Mouse (Mus musculus) midbrain, embryonic 12.5 days (tissue): Measurements from ENCODE around the gene Ppid. TPM values are rescaled to one million over a fixed set of nuclear protein-coding genes. Genes with fewer than 3 reads are reported as not detected.

Source experiments
- ATAC-seq: fragments of 200-750 bp; cut with Nextera tagmentation; 2 replicates; pipeline ENCODE4 v1.8.0; 2017; ENCODE audit warnings: low read depth, moderate TSS enrichment, moderate library complexity; ENCODE audit not compliant: low FRiP score
- H3K27ac ChIP-seq: fragments of 300-500 bp; sonication (generic); replicated peaks from 2 replicates; pipeline ENCODE4 v1.5.1; 2016; ENCODE audit warnings: mild to moderate bottlenecking
- H3K27me3 ChIP-seq: fragments of 300-500 bp; sonication (generic); 2 replicates; pipeline ENCODE4 v1.6.1; 2016; ENCODE audit warnings: mild to moderate bottlenecking
- H3K36me3 ChIP-seq: fragments of 300-500 bp; sonication (generic); 2 replicates; pipeline ENCODE4 v1.6.1; 2016
- H3K4me1 ChIP-seq: fragments of 300-500 bp; sonication (generic); 2 replicates; pipeline ENCODE4 v1.6.1; 2016
- H3K4me2 ChIP-seq: fragments of 300-500 bp; sonication (generic); replicated peaks from 2 replicates; pipeline ENCODE4 v1.6.1; 2016; ENCODE audit warnings: mild to moderate bottlenecking, moderate library complexity
- H3K4me3 ChIP-seq: fragments of 300-500 bp; sonication (generic); 2 replicates; pipeline ENCODE4 v1.5.1; 2016; ENCODE audit warnings: mild to moderate bottlenecking
- H3K9ac ChIP-seq: fragments of 300-500 bp; sonication (generic); replicated peaks from 2 replicates; pipeline ENCODE4 v1.6.1; 2016; ENCODE audit warnings: mild to moderate bottlenecking, moderate library complexity
- H3K9me3 ChIP-seq: fragments of 300-500 bp; sonication (generic); 2 replicates; pipeline ENCODE4 v1.6.1; 2016; ENCODE audit warnings: mild to moderate bottlenecking
- WGBS: fragments of 180-500 bp; shearing (Covaris S2); methylation state at CpG from one replicate; pipeline ENCODE4 v1.1.7; 2016; 5-methylcytosine and 5-hydroxymethylcytosine counted together
- polyA plus RNA-seq: library from polyadenylated mRNA; unstranded; fragments of >200 nt; fragmentation: Nextera tagmentation; extraction: Ambion mirVana; gene quantifications from 2 replicates; pipeline ENCODE4 v1.2.1, GENCODE M21; 2016

Gene Ppid
- polyA plus RNA-seq, result 162 and 170 TPM in 2 replicates

GRCm38 (mm10) chr3:79590863-79591792 lies at the start of gene Ppid:
TSS of gene Ppid (plus strand) at chr3:79591342.
- peak within 1 kb of the TSS; percentile 79 for H3K9ac ChIP-seq
- no peaks in the 10 kb centered on the region for H3K27me3 ChIP-seq
- ATAC-seq, result peak; percentile 88
- H3K9me3 ChIP-seq, result no peaks in the 10 kb centered on the region
- H3K36me3 ChIP-seq, result peaks cover 27% of the 10 kb centered on the region
- H3K4me1 ChIP-seq, result peaks cover 11% of the 10 kb centered on the region
- H3K27ac ChIP-seq, result peak within 1 kb of the TSS; percentile 77
- 3% methylated on average over 63 of the region's 63 CpGs for WGBS
- H3K4me2 ChIP-seq, result peak within 1 kb of the TSS; percentile 80
- peak within 1 kb of the TSS; percentile 88 for H3K4me3 ChIP-seq

DNA sequence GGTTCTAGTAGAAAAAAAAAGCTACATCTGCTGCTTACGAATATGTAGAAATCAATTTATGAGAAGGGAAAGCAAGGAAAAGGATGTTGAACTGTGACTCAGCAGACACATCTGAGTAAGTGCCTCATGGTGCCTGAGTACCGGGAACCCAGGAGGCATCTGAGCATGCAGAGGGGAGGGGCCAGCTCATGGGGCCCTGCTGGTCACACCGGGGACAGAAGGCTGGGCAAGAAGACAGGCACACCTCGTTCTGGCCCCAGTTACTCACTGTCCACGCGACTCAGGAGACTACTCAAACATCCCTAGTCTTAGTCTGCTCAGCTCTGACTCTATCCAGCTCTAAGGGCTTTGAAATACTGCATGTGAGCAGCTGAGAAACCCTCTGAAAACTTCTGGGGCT lies 48.6 kb upstream of the Ppid start:
- Histone ChIP-seq H3K4me2 (no peak overlapping the region), H3K9me3 (no peaks in the 10 kb centered on the region), H3K36me3 (no peaks in the 10 kb centered on the region), H3K27me3 (no peaks in the 10 kb centered on the region), H3K27ac (no peak overlapping the region), H3K4me1 (no peaks in the 10 kb centered on the region), H3K4me3 (no peak overlapping the region), H3K9ac (no peak overlapping the region)
- 45% methylated on average over 6 of the region's 6 CpGs for WGBS
- no peak for ATAC-seq

DNA sequence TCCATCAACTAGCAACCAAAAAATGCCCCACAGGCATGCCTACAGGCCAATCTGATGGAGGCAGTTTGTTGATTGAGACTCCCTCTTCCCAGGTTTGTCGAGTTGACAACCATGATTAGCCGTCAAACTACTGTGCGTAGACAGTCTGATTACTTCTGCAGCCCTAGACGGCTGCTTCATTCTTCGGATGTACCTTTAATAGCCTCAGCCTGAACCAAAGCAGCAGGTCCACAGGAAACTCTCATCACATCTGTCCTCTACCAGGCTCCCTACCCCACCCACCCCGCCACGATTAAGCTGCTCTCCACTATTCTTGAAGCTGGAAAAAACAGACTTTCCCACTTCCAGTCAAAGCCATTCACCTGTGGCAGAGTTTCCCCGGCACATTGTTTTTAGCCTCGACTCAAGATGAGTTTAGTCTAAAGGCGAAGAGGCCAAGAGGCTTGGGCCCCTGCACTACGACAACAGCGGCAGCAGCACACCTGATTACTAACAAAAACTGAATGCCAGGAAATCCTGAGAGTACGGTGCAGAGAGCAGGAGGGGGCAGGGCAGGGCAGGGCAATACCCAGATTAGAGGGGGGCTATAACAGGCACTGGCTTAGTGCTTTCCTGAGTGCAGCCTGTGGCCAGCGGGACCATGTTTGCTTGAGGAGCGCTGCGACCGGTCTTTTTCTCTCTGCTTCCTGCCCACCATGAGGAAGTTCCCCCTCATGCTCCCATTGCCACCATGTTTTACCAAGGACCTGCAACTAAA lies 42.3 kb upstream of the Ppid start:
- Histone ChIP-seq H3K9me3 (no peaks in the 10 kb centered on the region), H3K4me3 (no peak overlapping the region), H3K36me3 (no peaks in the 10 kb centered on the region), H3K9ac (no peak overlapping the region), H3K27ac (no peak overlapping the region), H3K4me2 (no peak overlapping the region), H3K4me1 (no peaks in the 10 kb centered on the region), H3K27me3 (no peaks in the 10 kb centered on the region)
- no peak for ATAC-seq
- 86% methylated on average over 17 of the region's 17 CpGs for WGBS

GRCm38 (mm10) chr3:79549751-79550393 lies 41.3 kb upstream of the Ppid start:
- H3K4me3 ChIP-seq, result no peak overlapping the region
- H3K27me3 ChIP-seq, result no peaks in the 10 kb centered on the region
- no peaks in the 10 kb centered on the region for H3K4me1 ChIP-seq
- 95% methylated on average over 8 of the region's 8 CpGs for WGBS
- no peaks in the 10 kb centered on the region for H3K9me3 ChIP-seq
- ATAC-seq, result no peak
- no peak overlapping the region for H3K9ac ChIP-seq
- no peak overlapping the region for H3K4me2 ChIP-seq
- no peaks in the 10 kb centered on the region for H3K36me3 ChIP-seq
- H3K27ac ChIP-seq, result no peak overlapping the region

DNA sequence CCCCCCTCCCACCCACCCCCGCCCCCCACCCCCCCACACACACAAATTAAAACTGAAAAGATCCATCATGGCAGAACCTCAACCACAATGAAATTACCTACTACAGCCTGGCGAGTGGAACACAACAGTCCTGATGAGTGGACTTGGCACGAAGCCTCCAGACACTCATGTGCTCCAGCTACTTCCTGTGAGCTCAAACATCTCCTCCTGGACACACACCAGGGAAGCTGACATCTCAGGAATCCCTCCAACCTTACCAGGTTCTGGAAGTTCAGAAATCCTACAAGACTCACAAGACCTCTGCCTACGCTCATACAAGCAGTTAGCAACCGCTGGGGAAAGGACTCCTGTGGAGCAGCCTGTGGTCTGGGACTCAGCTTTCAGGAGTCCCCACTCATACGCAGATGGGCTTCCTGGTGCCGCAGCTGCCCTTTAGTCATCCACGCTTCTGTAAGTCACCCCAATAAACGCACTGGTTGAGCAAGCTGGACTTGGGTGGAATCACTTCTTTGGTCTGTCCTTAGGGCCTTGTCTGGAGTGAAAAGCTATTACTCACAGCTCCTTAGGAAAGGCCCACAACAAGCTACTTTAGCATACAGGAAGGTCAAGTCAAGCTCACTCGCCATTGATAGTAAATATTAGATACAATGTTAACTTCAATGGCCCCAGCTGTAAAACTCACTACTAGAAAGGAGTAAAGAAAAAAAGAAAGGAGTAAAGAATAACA lies 39.2 kb upstream of the Ppid start:
- ATAC-seq, result no peak
- H3K4me2 ChIP-seq, result no peak overlapping the region
- 84% methylated on average over 10 of the region's 10 CpGs for WGBS

DNA sequence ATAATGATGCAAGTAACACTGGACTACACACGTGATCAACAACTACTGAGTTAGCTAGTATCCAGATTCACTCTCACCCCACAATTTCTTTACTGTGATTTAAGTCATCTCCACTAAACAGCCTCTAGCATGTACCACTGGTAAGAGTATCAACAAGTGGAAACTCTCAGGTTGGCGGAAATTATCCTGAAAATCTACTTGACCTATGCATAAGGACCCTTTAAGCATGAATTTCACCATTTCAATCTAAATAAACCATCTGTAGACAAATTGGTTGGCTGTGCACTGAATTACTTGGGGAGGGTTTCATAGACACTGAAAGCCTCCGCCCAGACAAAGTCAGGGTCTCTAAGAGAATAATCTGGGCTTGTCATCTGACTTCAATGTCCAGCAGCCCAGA lies 37.4 kb upstream of the Ppid start:
- ATAC-seq, result no peak
- Histone ChIP-seq H3K27me3 (no peaks in the 10 kb centered on the region), H3K4me2 (no peak overlapping the region), H3K36me3 (no peaks in the 10 kb centered on the region), H3K27ac (no peak overlapping the region), H3K9ac (no peak overlapping the region), H3K4me1 (no peaks in the 10 kb centered on the region), H3K4me3 (no peak overlapping the region), H3K9me3 (no peaks in the 10 kb centered on the region)
- WGBS, result 91% methylated on average over 3 of the region's 3 CpGs

More for the DNA sequence above, 39.2 kb upstream of the Ppid start:
- Histone ChIP-seq H3K4me1 (no peaks in the 10 kb centered on the region), H3K4me3 (no peak overlapping the region), H3K9ac (no peak overlapping the region), H3K27ac (no peak overlapping the region), H3K27me3 (no peaks in the 10 kb centered on the region), H3K9me3 (no peaks in the 10 kb centered on the region), H3K36me3 (no peaks in the 10 kb centered on the region)

DNA sequence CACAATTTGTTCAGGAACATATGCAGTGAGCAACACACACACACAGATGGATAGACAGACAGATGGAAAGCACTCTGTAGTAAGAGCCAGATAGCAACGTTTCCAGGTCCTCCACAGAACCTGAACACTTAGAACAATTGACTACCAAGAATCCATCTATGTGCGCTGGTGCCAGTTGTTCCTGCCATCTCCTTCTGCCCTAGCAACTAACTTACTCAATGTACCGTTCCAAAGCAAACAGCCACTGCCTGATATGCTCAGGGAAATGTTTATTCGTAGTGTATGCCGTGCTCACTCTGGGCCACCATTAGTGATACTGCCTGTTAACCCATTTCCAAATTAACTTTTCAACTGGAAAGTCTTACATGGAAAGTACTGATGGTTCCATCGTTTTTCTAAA lies 36.1 kb upstream of the Ppid start:
- 91% methylated on average over 6 of the region's 6 CpGs for WGBS
- no peak overlapping the region for H3K4me2 ChIP-seq
- no peaks in the 10 kb centered on the region for H3K4me1 ChIP-seq
- H3K27me3 ChIP-seq, result no peaks in the 10 kb centered on the region
- H3K4me3 ChIP-seq, result no peak overlapping the region
- no peak overlapping the region for H3K9ac ChIP-seq
- no peaks in the 10 kb centered on the region for H3K9me3 ChIP-seq
- ATAC-seq, result no peak
- H3K36me3 ChIP-seq, result no peaks in the 10 kb centered on the region
- no peak overlapping the region for H3K27ac ChIP-seq

DNA sequence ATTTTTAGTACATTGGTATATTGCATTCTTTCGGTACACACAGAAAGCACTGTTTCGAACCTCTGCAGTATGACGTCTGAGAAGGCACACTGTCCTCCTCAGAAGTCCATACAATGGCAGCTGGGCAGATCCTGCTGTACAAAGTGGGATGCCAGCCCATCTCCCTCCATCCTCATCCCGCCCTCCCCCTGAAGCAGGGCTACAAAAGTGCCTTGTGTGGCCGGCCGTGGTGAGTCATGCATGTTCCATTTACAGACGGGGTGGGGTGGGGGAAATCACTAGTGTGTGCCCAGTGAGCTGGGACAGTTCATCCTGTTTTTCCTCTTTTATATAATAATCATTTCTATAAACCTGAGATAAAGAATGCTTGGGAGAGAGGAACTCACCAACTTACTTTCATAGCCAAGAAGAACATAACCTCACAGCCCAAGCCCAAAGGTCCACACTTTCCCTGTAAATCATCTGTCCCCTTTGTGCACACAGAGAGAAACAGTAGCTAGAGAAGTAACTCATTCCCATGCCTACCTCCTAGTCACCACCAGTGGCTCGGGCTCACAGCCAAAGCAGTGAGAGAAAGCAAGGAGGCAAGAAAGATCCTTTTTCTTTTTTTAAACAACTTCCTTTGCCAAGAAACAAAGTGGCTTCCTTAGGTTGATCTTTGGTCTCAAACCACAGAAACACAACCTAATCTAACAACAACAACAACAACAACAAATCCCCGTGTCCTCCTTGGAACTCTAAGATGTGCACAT lies 31.9 kb upstream of the Ppid start:
- H3K27ac ChIP-seq, result no peak overlapping the region
- no peaks in the 10 kb centered on the region for H3K36me3 ChIP-seq
- H3K9ac ChIP-seq, result no peak overlapping the region
- H3K4me1 ChIP-seq, result no peaks in the 10 kb centered on the region
- ATAC-seq, result no peak
- WGBS, result 88% methylated on average over 9 of the region's 9 CpGs
- no peaks in the 10 kb centered on the region for H3K27me3 ChIP-seq
- no peak overlapping the region for H3K4me3 ChIP-seq
- H3K9me3 ChIP-seq, result no peaks in the 10 kb centered on the region
- H3K4me2 ChIP-seq, result no peak overlapping the region

DNA sequence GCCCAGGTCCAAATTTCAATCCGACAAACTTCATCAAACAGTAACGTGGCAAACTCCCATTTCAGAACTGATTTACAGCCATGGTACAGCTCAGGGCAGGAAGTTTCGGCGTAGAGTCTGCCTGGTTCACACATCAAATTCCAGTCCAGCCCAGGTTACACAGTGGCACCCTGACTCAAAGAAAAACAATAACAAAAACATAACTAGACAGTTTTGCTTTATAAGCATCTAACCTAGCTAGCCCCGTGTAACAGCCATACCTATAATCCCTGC lies 31.4 kb upstream of the Ppid start:
- Histone ChIP-seq H3K4me3 (no peak overlapping the region), H3K27ac (no peak overlapping the region), H3K4me1 (no peaks in the 10 kb centered on the region), H3K36me3 (no peaks in the 10 kb centered on the region), H3K27me3 (no peaks in the 10 kb centered on the region), H3K9ac (no peak overlapping the region), H3K9me3 (no peaks in the 10 kb centered on the region), H3K4me2 (no peak overlapping the region)
- 91% methylated on average over 5 of the region's 5 CpGs for WGBS
- ATAC-seq, result no peak

GRCm38 (mm10) chr3:79560555-79560954 lies 30.6 kb upstream of the Ppid start:
- Histone ChIP-seq H3K4me3 (no peak overlapping the region), H3K9me3 (no peaks in the 10 kb centered on the region), H3K27ac (no peak overlapping the region), H3K4me1 (no peaks in the 10 kb centered on the region), H3K4me2 (no peak overlapping the region), H3K9ac (no peak overlapping the region), H3K36me3 (no peaks in the 10 kb centered on the region), H3K27me3 (peaks cover under 1% of the 10 kb centered on the region; the same call in 1 of the 2 replicates)
- ATAC-seq, result no peak
- WGBS, result 97% methylated on average over 6 of the region's 6 CpGs
